Mouse (Mus musculus) layer of hippocampus, postnatal 36 days (tissue): ENCODE results near the gene Srp68. TPM values are rescaled to one million over a fixed set of nuclear protein-coding genes. Genes with fewer than 3 reads are reported as not detected.
"Not testable (repeated sequence)": the region's sequence is repeated elsewhere in the genome, so short reads cannot be mapped to it uniquely, and the experiment has no call there.

Experiments used
- DNase-seq, 2 experiments: peaks; one replicate each; pipeline ENCODE4 v3.0.0; 2022
- total RNA-seq, 2 experiments: library from RNA; stranded (reverse); gene quantifications; 2 replicates each; pipeline ENCODE4 v1.2.3; 2021

The Srp68 gene
- total RNA-seq, 2 experiments from 2014 or later, result 60.7 to 66.0 TPM

GRCm38 (mm10) chr11:116282912-116283521 is 9.0 kb upstream of the Srp68 start:
- DNase-seq, result no peak

GRCm38 (mm10) chr11:116282089-116282488 is 8.1 kb upstream of the Srp68 start:
- no peak for DNase-seq

GRCm38 (mm10) chr11:116281671-116282070 is 7.7 kb upstream of the Srp68 start:
- DNase-seq, result no peak

DNA sequence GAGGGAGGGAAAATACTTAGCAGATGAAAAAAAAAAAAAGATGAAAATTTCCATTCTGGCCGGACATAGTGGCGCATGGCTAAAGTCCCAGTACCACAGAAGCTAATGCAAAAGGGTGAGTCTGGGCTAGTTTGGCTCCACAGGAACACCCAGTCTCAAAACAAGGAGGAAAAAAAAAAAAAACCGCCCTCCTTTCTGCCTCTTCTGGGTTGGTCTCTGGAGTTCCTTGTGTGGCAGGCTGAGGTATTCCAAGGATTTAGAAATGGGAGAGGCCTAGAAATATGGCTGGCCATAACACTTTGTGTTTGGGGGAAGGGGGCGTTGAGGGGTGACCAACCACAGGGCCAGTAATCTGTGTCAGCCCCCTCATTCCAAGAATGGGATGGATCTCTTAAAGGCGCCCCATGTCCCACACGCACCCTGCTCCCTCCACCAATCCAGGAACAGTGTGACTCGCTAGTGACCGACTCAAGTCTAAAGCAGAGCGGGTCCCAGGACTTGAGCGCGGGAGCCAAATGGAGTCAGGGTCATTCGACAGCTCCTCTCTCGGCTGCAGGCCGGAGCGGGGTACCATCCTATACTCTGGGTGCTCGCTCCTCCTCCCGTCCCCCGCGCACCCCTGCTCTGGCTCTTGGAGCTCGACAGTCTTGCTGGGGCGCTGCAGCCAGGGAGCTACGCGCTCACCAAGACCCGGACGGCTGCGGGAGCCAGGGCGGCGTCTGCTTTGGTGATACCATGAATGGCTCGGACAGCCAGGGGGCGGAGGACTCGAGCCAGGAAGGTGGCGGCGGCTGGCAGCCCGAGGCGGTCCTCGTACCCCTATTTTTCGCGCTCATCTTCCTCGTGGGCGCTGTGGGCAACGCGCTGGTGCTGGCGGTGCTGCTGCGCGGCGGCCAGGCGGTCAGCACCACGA is 7.0 kb upstream of the Srp68 start, which contains the start of gene Galr2:
Gene Galr2, plus strand, starts transcription at position 189 of the 913 bp plus-strand sequence.
- no peak for DNase-seq

- not testable (repeated sequence) for DNase-seq
Observed at GRCm38 (mm10) chr11:116277184-116277583, 3.2 kb upstream of the Srp68 start.

DNA sequence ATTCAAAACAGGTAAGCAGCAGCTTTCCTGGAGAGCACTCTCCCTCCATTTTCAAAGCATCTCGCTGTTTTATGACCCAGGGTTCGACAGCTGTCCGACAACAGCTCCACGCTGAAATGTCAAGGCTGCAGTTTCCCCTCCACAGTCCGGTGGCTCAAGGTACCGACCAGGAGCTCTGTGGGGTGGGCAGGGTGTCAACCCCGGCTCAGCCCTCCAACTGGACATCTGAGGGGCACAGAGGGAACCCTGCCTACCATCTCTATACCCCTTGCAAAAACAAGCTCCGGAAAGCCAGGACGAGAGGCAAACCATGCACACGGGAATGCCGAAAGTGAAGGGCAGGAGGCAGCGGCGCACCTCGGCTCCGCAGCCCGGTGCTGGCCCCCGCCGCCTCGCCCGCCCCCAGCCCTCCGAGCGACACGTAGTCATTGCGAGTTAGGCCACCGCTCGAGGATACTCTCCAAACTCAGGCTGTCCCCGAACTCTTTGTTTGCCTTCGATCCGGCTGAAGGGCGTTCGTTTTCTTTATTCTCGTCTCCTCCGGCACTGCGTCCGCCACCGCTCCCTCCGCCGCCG is 460 bp downstream of the Srp68 start:
- DNase-seq, result no peak

DNA sequence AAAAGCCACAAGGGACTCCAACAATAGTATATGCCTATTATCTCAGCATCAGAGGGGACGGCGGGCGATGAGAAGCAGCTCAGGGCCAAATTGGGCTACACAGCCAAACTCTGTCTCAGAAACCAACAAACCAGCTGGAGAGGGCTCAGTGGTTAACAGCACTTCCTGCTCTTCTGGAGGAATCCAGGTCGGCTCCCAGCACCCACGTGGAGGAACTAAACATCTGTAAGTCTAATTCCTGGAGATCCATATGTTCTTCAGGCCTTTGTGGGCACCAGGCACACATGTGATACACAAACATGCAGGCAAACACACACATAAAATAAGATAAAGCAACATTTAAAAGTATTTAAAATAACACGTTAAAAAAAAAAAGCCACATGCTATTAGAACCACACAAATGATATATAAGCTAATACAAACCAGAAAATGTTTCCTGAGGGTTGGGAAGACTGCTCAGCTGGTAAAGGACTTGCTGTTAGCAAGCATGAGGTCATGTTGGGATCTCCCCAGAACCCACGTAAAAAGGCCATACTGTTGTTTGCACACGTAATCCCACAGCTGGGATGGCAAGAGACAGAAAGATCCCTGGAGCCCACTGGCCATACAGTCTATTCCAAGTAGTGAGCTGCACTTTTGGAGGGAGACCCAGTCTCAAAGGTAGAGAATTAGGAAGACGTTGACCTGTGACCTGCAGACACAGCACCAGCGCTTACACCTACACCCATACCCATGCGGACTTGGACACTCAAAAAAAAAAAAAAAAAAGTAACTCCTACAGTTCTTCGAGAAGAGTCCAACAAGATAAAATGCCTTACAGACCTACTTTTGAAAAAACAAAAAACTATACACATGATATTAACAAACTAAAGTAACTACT is 1.2 kb downstream of the Srp68 start:
- no peak for DNase-seq

DNA sequence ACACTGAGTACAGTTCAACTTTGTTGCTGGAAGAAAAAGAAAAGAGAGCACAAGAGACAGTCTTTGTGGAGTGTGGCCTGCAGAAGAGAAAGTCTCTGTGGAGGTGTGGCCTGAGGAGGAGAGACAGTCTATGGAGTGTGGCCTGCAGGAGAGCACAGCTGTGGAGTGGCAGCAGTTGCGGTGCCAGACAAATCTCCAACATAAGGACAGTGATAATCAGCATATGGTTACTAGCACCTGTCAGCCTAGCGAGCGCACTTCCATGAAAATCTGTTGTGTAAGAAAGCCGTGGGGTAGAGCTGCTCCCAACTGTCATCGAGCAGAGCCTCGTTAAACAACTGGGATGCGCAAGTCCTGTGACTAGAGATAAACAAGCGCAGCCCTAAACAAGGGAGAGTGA is 4.5 kb downstream of the Srp68 start:
- DNase-seq, result no peak

- no peak for DNase-seq
Observed at GRCm38 (mm10) chr11:116268313-116268712, 5.7 kb downstream of the Srp68 start.

DNA sequence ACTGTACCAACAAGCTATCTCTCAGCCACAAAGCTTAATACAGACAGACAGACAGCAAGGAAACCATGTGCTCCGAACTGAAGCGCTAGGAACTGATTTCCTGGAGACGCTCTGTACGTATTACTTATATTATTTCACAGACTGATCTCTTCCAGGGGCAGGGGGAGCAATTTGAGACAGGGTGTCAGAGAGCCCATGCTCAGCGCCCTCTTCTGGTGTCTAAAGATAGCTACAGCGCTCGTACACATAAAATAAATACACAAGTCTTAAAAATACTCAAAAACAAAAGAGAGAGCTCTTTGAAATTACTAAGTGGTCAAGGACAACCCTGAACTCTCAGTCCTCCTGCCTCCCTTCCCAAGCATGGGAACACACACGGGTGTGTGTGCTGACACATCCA is 6.4 kb downstream of the Srp68 start:
- DNase-seq, result no peak

GRCm38 (mm10) chr11:116265850-116266249 is 8.2 kb downstream of the Srp68 start:
- DNase-seq, result no peak

GRCm38 (mm10) chr11:116265352-116265751 is 8.7 kb downstream of the Srp68 start:
- no peak for DNase-seq

DNA sequence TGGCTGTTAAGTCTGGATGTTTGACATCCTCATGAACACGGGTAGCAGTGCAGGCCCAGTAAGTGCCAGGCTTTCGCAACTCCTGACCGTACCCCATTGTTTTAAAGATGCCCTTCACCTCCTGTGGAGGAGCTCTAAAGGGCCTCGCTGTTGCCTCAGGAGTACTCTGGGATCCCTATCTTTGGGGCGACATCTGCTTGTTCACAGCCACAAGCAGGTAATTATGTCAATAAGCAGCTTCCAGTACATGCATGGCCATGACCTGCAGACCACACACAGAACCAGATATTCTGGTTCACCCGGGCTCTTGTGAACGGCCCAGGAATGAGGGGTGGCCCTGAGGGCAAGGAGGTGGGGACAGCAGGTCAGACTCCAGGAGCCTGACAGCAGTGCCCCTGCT is 13.8 kb downstream of the Srp68 start:
- no peak for DNase-seq

DNA sequence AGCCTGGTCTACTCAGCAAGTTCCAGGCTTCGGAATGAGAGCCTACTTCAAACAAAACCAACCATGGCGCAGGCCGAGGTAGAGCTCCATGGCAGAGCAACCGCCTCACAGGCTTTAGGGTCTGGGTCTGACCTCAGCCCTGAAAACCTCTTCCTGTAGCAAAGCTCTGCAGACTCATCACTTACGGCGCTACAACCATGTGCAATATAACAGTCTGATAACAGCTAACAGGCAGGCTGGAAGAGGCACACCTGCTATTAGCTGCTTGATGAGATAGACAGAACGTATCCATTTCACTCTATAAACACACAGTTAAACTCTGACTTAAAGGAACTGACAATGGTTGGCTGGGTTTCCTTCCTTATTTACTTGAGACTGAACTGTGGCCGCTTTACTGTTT is 14.6 kb downstream of the Srp68 start:
- DNase-seq, result no peak

DNA sequence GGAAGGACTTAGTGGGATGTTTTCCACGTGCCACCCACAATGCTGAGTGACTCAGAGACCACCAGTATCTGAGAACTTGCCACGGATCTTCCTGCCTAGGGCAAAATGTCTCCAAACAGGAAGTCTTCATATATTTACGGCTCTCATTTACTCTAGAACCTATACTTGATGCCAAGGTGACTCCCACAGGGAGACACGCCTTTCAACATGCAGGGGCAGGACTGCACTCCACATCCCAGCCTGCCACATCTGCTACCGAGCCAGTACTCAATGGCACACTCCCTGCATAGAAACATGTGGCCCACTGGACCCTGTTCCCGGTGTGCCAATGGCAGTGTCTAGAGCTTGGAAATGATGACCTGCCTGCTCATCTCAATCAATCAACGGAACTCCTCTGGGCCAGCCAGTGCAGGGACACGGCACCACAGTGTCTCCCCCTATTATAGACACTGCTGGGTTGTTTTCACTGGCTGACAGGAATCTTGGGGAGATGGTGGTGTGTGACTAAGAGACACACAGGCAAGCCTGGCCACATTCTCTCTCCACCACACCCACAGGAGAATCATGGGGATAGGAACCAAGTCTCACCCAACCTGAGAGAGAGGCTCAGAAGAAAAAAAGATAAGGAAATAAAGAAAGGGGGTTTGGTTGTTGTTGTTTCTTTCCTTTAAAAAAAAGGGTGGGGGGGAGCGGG is 17.9 kb downstream of the Srp68 start:
- no peak for DNase-seq

GRCm38 (mm10) chr11:116255090-116255981 is 18.7 kb downstream of the Srp68 start:
- no peak for DNase-seq

GRCm38 (mm10) chr11:116254627-116255026 is 19.4 kb downstream of the Srp68 start:
- DNase-seq, result no peak

DNA sequence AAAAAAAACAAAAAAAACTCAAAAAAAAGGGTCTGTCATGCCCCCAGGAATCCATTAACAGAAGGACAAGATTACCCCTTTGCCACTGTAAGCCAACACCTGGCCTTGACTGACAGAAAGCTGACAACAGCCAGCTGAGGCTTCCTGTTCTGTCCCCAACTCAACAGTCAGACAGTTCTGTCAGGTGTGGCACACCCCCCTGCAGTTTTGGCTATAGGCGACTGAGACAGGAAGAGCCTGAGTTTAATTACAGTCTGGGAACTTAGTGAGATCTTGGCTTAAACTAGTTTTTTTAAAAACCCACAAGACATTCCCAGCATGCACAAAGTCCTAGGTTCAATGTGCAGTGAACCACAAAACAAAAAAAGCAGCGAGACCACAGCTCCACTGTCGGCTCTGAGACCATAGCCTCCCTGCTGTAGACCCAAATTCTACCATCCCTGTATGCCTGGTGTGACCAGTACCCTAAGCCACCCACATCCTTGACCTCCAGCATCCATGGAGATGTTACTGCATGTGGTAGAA is 20.9 kb downstream of the Srp68 start:
- DNase-seq, result no peak

GRCm38 (mm10) chr11:116250898-116251297 is 23.1 kb downstream of the Srp68 start:
- no peak for DNase-seq

GRCm38 (mm10) chr11:116247502-116248222 is 26.4 kb downstream of the Srp68 start:
- DNase-seq, result no peak
